Mouse (Mus musculus): ENCODE results near the gene Igdcc3. TPM values are rescaled to one million over a fixed set of nuclear protein-coding genes. Genes with fewer than 3 reads are reported as not detected.
"Not testable (repeated sequence)": the region's sequence is repeated elsewhere in the genome, so short reads cannot be mapped to it uniquely, and the experiment has no call there.

Gene Igdcc3
- total RNA-seq, 2 experiments from 2014 or later, result not detected

DNA sequence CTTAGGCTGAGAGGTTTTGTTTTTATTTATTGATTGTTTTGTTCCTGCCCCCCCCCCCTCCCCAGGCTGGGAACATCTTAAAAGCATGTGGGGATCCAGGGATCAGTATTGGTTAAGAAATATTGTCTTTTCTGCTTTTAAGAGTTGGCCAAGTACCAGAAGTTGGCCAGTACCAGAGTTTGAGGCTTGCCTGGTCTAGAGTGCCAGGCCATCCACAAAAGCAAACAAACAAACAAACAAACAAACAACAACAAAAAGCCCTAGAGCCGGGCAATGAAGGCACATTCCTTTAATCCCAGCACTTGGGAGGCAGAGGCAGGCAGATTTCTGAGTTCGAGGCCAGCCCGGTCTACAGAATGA, 60.0 kb downstream of the Igdcc3 start:
- 0 out of 2 replicates have a peak, but pooled peaks have one; percentile 8 for ATAC-seq (ENCODE audit: poor library complexity, severe bottlenecking)

DNA sequence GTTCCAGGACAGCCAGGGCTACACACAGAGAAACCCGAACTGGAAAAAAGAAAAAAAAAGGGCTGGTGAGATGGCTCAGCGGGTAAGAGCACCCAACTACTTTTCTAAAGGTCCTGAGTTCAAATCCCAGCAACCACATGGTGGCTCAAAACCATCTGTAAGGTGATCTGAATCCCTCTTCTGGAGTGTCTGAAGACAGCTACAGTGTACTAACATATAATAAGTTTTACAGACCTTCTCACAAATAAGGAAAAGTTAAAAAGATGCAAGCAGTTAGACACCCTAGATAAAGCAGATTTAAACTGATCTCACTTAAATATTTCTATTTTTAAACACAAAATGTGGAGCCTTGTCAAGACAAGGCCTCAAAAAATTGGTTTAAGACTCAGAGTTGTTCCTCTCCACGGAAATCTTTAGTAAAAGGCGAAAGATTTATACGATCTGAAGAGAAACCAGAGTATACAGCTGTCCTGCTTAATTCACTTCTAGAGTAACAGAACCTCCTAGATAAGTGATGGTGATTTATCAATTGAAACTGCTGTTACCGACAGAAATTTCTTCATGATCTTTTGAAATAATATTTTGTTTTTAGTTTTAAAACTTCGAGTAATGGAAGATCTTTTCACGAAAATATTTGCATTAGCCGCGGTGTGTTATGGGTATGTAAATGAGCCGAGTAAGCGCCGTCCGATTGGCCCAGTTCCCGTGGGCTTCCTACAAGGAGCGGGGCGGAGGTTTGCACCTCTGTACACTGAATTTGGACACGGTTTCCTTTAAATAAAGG, 60.6 kb downstream of the Igdcc3 start:
- peak; percentile 85 for ATAC-seq (ENCODE audit: poor library complexity, severe bottlenecking)

DNA sequence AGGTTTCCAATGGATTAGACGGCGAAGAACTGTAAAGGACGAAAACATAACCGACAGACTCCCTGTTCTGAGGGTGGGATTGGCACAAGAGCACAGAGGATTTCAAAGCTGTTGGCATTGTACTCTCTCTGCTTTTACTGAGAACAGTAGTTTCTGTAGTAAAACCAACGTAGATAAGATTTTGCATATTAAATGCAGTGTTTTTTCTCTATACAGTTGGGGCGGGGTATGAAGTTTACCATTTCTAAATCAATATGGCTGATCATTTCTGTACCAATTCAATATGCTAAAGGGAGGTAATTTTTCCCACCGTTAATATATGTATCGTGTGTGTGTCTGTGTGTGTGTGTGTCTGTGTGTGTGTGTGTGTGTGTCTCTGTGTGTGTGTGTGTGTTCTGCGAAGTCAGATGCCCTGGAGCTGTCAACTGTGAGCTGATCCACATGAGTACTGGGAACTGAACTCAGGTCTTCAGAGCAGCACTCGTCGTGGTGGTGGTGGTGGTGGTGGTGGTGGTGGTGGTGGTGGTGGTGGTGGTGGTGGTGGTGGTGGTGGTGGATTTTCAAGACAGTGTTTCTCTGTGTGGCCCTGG, 61.3 kb downstream of the Igdcc3 start:
- ATAC-seq (ENCODE audit: poor library complexity, severe bottlenecking), result peak; percentile 6; the same call in 1 of the 2 replicates

DNA sequence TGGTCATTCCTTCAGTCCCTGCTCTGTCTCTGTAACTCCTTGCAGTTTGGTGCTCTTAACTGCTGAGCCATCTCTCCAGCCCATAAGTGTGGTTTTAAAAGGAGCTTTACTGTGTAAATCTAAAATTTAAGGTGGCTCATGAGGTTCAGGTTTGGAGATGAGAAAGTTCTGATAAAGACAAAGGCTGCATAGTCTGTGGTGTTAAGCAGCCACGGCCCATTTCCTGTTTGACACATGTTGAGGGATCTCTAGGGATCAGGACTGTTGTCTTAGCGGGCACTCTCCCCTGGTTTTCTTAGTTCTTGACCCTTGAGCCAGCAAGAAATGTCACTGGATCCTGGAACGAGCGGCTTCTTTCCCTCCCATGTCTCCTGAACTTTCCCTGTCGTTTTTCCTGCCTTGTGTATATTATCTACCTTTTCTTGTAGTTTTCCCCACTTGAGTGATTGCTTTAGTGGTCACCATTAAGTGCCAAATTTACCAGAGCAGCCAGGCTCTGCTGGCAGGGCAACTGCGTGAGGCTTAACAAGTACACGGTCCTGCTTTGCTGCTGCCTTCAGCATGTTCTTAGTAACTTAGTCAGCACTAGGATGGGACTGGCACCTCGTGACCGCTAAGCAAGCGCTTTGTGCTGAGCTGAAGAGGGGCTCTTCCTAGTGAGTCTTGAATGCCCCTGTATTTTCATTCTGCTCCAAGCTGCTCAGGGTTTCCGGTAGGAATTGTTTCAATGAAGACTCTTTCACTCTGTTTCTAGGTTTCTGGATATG, 64.2 kb downstream of the Igdcc3 start:
- ATAC-seq (ENCODE audit: poor library complexity, severe bottlenecking), result no peak

DNA sequence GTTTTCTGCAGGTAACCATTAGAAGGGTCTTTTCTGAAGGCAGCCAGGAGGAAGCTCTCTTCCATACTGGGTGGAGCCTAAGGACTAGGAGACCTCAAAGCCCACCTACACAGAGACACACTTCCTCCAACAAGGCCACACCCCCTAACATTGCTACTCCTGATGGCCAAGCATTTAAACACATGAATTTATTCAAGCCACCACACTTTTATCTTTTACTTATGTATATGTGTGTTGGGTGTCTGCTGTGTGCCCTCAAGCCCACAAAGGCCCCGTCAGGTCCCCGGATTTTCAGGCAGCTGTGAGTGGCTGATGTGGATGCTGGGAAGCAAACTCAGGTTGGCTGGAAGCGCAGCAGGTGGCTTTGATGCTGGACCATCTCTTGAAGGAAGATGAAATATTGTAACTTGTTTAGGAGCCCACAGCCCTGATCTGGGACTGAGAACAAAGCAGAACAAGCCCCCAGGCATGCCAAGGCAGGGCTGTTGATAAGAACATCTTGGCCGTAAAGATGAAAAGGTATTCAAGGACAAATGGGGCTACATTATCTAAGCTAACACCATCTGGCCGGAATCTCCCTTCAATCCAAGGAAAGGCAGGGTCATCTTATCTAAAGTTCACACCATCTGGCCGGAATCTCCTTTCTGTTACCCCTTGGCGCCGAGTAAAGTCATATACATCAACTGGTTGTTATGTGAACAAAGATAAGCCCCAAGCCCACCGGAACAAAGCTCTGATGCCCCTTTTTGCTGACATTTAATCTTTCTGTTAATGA, 66.2 kb downstream of the Igdcc3 start:
- ATAC-seq (ENCODE audit: poor library complexity, severe bottlenecking), result not testable (repeated sequence)

DNA sequence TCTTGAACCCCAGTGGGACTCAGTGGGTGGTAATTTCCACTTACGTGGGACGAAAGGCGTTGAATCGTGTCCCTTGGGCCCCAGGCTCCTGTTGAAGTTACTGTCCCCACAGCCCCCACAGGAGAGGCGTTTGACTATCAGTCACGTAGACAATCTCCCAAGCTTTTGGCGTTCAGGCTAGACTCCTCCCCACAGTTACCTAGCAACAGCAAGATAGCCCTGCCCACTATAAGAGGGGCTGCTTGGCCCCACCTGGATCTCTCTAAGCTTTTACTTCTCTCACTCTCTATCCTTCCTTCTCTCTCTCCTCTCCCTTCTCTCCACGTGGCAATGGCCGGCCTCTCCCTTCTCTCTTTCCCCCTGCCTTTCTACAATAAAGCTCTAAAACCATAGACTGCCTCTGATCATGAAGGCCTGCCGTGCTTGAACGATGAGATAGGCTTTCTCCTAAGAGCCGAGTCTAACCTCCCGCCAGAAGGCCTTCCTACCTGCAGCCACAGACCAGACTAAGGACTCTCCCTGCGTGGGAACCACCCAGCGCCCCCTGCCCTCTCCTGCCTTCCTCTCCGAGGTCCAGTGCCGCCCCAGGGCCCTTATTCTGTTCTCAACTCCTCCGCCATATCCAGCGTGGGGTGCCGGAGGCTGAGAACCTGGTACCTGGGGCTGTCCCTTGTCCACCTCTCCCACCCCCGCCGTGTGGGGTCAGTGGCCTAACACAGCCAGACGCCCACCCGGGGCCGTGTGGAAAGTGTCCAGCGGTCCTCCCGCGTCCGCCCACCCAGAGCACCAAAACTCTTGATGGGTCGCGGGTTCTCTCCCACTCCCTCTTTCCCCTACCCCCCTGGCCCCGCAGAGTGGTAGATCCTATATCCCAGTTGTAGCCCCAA, 67.5 kb downstream of the Igdcc3 start:
- ATAC-seq (ENCODE audit: poor library complexity, severe bottlenecking), result no peak

DNA sequence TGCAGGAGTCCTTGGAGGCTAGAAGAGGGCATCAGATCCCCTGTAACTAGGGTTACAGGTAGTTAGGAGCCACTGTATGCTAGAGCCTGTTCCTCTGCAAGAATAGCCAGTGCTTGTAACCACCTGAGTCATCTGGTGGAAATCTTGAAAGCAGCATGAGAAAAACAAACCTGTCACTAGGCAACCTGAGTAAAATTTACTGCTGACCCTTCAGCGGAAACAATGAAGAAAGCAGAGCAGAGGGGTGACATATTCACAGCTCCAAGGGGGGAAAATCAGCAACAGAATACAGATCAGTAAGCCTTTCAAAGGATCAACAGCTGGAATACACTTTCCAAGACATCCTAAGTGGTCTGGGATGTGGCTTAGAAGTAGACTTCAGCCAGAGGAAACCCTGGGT, 70.6 kb downstream of the Igdcc3 start:
- ATAC-seq (ENCODE audit: poor library complexity, severe bottlenecking), result no peak

DNA sequence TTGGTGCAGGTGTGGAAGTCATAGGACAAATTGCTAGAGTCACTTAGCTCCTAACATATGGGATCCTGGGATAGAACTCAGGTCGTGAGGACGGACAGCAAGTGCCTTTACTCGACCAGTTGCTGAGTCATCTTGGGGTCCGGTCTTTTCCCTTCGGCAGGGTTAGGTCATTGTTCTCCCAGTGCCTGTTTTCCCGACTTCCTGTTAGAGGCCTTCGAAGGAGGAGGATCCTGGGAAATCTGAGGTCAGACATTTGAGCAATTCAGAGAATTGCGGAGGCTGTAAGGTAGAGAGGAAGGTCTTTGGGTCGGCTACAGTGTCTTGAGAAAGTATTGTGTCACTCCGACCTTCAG, 73.4 kb downstream of the Igdcc3 start:
- ATAC-seq (ENCODE audit: poor library complexity, severe bottlenecking), result no peak; the same call in 1 of the 2 replicates

DNA sequence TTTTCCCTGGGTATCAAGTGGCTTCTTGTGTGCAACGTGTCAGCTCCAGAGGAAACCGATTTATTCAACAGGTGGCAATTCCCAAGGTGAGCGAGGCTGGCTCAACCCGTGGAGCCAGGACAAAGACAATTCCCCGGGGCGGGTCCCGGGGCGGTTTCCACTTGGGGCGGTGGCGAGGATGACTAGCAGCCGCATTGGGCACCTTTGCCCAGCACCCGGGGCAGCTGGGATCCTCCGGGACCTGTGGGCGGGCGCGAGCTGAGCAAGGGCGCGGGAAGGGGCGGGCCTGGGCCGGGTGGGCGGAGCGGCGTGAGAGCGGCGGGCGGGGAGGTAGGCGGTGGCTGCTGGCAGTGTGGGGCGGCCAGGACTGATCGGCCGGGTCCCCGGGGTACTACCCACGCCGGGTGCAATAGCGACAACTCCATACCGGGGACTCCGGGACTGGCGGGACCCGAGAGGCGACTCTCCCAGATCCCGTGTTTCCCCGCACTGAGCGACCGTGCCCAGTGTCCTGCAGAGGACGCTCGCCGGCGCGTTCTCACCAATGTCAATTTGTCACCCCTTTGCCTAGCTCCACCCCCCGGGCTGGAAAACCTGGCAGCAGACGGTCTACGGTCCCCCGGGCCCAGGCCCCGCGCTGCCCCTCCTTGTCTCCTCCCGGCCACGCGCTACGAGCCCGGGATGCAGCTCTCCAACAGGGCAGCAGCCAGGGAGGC, 73.9 kb downstream of the Igdcc3 start:
- ATAC-seq (ENCODE audit: poor library complexity, severe bottlenecking), result peak; percentile 91

DNA sequence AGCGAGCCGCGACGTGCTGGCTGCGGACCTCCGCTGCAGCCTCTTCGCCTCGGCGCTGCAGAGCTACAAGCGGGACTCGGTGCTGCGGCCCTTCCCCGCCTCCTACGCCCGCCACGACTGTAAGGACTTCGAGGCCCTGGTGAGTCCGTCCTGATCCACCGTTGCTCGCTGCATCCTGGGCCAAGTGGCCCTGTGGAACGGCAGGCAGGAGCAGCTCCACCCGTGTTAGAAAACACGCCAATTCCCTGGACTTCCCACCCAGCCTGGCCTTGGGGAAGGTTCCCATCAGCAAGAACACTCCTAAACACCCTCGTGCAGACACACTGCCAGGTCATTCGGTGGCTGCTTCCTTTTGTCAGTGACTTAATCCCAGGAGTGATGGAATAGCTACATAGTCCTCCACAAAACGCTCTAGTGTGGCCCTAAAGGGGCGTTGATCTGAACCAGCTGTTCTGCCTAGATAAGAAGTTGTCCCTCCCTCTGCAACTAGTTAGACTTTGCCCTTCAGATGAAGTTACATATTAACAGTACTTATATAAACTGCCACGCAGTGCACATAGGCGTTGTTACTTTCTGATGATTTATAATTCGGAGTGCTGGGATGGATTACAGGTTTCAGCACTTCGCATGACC, 74.6 kb downstream of the Igdcc3 start:
- no peak for ATAC-seq (ENCODE audit: poor library complexity, severe bottlenecking)

DNA sequence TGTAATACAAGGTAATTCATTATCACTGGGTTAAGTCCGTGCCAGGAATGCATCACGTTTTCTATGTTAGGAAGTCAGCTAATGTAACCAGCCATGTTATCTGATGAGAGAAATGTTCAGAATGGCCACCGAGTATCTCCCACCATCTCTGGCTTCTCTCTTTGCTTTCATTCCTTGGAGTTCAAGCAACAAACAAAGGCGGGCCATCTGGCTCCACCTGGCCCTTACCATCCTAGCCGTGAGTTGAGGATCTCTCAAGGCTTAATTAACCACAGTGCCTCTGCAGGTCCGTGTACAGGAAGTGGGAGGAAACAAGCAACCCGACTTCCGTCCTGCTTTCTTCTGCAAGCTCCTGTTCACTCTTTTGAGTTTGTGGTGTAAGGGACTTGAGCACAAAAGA, 76.0 kb downstream of the Igdcc3 start:
- no peak for ATAC-seq (ENCODE audit: poor library complexity, severe bottlenecking)

DNA sequence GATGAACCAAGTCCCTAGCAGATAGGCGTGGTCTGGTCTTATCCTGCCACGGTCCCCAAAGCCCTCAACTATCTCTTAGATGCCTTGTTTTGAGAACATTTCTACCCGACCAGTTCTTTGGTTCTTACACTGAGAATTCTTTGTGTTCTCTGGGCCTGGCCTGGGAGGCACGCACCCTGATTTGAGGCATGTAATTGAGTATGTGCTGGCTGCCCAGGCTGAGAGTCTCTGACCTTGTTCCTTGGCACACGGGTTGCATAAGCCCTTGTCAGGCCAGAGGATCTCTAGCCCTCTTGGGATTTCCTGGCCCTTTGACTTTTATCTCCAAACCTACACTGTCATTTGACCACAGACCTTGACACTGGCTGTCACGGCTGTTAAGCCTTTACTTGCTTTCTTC, 76.7 kb downstream of the Igdcc3 start:
- ATAC-seq (ENCODE audit: poor library complexity, severe bottlenecking), result 0 out of 2 replicates have a peak, but pooled peaks have one; percentile 15

DNA sequence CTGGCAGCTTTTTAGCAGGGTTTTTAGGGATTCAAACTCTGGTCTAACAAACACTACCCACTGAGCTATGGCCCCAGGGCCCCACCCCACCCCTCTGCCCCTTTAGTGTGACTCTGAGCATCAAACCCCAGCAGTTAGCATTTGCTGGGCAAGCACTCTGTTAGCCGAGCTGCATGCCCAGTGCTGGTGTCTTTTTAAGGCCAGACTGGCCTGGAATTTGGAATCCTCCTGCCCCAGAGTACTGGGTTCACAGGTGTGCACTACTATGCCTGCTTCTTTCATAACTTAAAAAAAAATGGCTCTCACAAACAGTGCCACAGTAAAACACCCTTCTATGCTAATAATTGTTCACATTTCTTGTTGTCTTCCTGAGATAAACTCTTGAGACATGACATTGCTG, 77.9 kb downstream of the Igdcc3 start:
- no peak for ATAC-seq (ENCODE audit: poor library complexity, severe bottlenecking)

DNA sequence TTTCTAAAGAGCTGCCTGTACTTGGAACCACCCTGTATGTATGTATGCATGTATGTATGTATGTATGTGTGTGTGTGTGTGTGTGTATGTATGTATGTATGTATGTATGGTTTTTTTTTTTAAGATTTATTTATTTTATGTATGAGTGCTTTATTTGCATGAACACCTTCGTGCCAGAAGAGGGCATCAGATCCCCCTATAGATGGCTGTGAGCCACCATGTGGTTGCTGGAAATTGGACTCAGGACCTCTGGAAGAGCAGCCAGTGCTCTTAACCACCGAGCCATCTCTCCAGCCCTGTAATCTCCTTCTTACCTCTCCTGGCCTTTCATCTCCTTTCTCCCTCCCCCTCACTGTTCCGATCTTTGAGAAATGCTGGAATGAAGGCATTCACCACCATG, 79.4 kb downstream of the Igdcc3 start:
- ATAC-seq (ENCODE audit: poor library complexity, severe bottlenecking), result not testable (repeated sequence)

DNA sequence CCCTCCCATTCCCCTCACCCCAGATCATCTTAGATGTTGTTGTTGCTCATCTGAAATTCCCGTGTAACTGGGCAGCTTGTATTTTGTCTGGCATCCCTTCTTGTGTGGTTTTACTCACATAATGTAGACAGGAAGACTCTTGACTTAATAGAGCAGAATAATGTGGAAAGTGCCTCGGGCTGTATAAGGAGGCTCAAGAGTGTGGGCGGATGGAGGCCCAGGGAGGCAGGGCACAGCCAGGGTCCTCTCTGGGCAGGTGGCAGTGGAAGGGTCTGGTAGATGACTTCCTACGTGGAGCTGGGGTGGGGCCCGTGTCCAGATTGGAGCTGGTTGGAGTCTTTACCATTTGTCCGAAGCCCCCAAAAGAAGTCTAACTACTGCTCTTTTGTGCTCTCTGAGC, 82.9 kb downstream of the Igdcc3 start:
- ATAC-seq (ENCODE audit: poor library complexity, severe bottlenecking), result no peak

DNA sequence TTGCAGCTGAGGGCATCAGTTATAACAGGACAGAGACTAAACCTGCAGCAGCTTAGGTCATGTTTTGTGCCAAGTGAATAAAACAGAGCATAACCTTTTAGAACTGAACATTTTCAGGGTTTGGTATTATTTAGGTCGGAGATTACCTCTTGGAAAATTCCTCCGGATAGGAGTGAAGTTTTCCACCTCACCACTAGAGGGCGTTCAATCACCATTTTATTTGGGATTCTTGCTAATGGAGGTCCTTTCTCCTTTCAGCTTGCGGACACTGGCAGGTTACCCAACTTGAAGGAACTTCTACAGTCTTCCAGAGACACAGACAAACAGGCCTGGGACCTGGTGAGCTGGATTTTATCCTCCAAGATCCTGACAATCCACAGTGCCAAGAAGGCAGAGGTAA, 84.8 kb downstream of the Igdcc3 start:
- no peak for ATAC-seq (ENCODE audit: poor library complexity, severe bottlenecking)

DNA sequence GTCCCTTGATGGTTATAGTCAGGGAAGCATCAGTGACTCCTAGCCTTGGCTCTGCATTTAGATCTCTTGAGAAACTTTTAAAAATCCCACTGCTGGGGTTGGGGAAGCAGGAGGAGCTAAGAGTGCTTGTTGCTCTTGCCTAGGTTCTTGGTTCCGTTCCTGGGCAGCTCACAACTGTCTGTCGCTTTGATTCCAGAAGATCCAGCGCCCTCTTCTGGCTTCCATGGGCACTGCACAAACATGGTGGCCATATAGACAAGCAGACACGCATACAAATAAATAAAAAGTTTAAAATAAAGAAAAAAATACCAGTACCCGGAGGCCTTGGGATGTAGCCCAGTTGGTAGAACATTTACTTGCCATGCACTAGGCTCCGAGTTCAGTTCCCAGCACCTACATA, 89.3 kb downstream of the Igdcc3 start:
- no peak for ATAC-seq (ENCODE audit: poor library complexity, severe bottlenecking)

DNA sequence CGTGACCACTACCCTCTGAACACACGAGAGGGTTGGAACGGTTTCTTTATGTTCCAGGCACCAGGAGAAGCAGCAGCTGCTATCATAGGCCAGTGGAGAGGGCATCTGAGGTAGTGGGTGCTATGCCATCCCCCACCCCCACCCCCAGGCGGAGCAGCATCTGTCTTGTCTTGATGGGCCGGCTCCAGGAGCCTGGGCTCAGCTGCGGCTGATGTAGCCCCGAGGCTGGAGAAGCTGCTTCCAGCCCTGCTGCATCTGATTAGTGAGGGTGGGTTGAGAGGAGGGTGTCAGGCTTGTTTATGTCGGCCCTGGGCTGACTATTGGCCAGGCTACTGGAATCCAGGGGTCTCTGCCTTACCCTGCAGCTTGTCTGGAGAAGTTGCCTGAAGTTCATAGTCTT, 90.3 kb downstream of the Igdcc3 start:
- no peak for ATAC-seq (ENCODE audit: poor library complexity, severe bottlenecking)

All from megakaryocyte, adult 5-6 weeks (primary cell).